ENCODE assay signal across 18 mouse cellular contexts in genomic region chr10:127856376-127856775, GRCm38 (mm10). TPM values are rescaled to one million over a fixed set of nuclear protein-coding genes. Genes with fewer than 3 reads are reported as not detected.
DNase-seq lines count a peak whose midpoint lies in the region; ATAC-seq lines count a peak whose summit lies in the region.
"Had no signal": no experiment of that assay in that cellular context is flagged by ENCODE, and none has a peak within 500 bp of the region (broad histone marks: within the 10 kb centered on the region; RNA-seq: fewer than 3 reads in every experiment).

No protein-coding gene starts in this region.

- ATAC-seq in cerebellum, adult (ENCODE audit: insufficient number of reproducible peaks, low FRiP score, low TSS enrichment): no peak
- ATAC-seq: intestine, embryonic 15.5 days; liver, postnatal 0 days; lung, postnatal 0 days had no signal

- DNase-seq in cerebellum, adult 11-12 months: peak; percentile 42
- peak; percentile 27 for DNase-seq in left cerebral cortex, postnatal 4 days
- DNase-seq in left cerebral cortex, postnatal 36 days (ENCODE audit: low spot score in 2 of 2): no peak
- DNase-seq in cerebellum, adult 8-10 months: peak; percentile 37
- peak; percentile 49 to 60 for DNase-seq in cerebellum, postnatal 36 days
- DNase-seq in adrenal gland, postnatal 4 days (ENCODE audit: low spot score in 2 of 2): no peak
- no peak for DNase-seq in adrenal gland, postnatal 36 days
- DNase-seq: gastrocnemius, postnatal 36 days; heart, postnatal 4 days; kidney, adult 8-10 months; kidney, postnatal 10 days; liver, postnatal 0 days; thymus, postnatal 14 days had no signal

- intact Hi-C loops in left cerebral cortex, postnatal 4 days (cut with DNase I): no loop called here
- intact Hi-C loops in left cerebral cortex, postnatal 36 days (cut with DNase I): no loop called here

RNA-seq across cellular contexts. Expression of gene Rdh19, which starts 6.6 kb away (rescaled TPM):
- total RNA-seq in left cerebral cortex, postnatal 4 days (2021): not detected
- total RNA-seq in left cerebral cortex, postnatal 36 days (2021): not detected
- 1 to 10 TPM in 1 of 2 experiments, under 1 TPM in 1; 0.23 to 7.3 TPM for total RNA-seq in adrenal gland, postnatal 4 days (2021)
- total RNA-seq in adrenal gland, postnatal 36 days (2021): under 1 TPM in 1 of 2 experiments, not detected in 1; 0.23 TPM
- total RNA-seq: gastrocnemius, postnatal 36 days; heart, postnatal 4 days; layer of hippocampus, postnatal 14 days; midbrain, postnatal 0 days had no signal

RNA-seq across cellular contexts. Expression of gene Rdh16f2, which starts 9.9 kb away (rescaled TPM):
- total RNA-seq in left cerebral cortex, postnatal 4 days (2021): not detected
- total RNA-seq in left cerebral cortex, postnatal 36 days (2021): not detected
- under 1 TPM; 0.82 to 0.90 TPM for total RNA-seq in adrenal gland, postnatal 4 days (2021)
- not detected for total RNA-seq in adrenal gland, postnatal 36 days (2021)
- total RNA-seq: gastrocnemius, postnatal 36 days; heart, postnatal 4 days; layer of hippocampus, postnatal 14 days; midbrain, postnatal 0 days had no signal

RNA-seq across cellular contexts. Expression of gene Rdh7, which starts 32.2 kb away (rescaled TPM):
- total RNA-seq in left cerebral cortex, postnatal 4 days (2021): not detected
- total RNA-seq in left cerebral cortex, postnatal 36 days (2021): not detected
- total RNA-seq in adrenal gland, postnatal 4 days (2021): 10 to 100 TPM in 1 of 2 experiments, under 1 TPM in 1; 0.95 to 46.8 TPM
- total RNA-seq in adrenal gland, postnatal 36 days (2021): under 1 TPM in 1 of 2 experiments, not detected in 1; 0.40 TPM
- total RNA-seq: gastrocnemius, postnatal 36 days; heart, postnatal 4 days; layer of hippocampus, postnatal 14 days; midbrain, postnatal 0 days had no signal

RNA-seq across cellular contexts. Expression of gene Sdr9c7, which starts 41.9 kb away (rescaled TPM):
- not detected for total RNA-seq in left cerebral cortex, postnatal 4 days (2021)
- total RNA-seq in left cerebral cortex, postnatal 36 days (2021): not detected
- total RNA-seq in adrenal gland, postnatal 4 days (2021): under 1 TPM in 1 of 2 experiments, not detected in 1; 0.25 TPM
- under 1 TPM; 0.56 to 0.76 TPM for total RNA-seq in adrenal gland, postnatal 36 days (2021)
- total RNA-seq: gastrocnemius, postnatal 36 days; heart, postnatal 4 days had no signal

RNA-seq across cellular contexts. Expression of gene Rdh16, which starts 55.4 kb away (rescaled TPM):
- total RNA-seq in left cerebral cortex, postnatal 4 days (2021): under 1 TPM in 1 of 2 experiments, not detected in 1; 0.12 TPM
- total RNA-seq in left cerebral cortex, postnatal 36 days (2021): under 1 TPM; 0.16 to 0.20 TPM
- 1 to 10 TPM in 1 of 2 experiments, under 1 TPM in 1; 0.28 to 2.1 TPM for total RNA-seq in adrenal gland, postnatal 4 days (2021)
- under 1 TPM; 0.43 to 0.53 TPM for total RNA-seq in adrenal gland, postnatal 36 days (2021)
- total RNA-seq: gastrocnemius, postnatal 36 days; heart, postnatal 4 days; midbrain, postnatal 0 days had no signal

Comparison
In these comparisons a context has a peak if more than half of its experiments do, and no peak if none do; other contexts are left out.
1. DNase-seq: peak in cerebellum, adult 11-12 months (single experiment), left cerebral cortex, postnatal 4 days (single experiment), cerebellum, adult 8-10 months (single experiment) and cerebellum, postnatal 36 days (2 of 2); none in left cerebral cortex, postnatal 36 days (0 of 2), adrenal gland, postnatal 4 days (0 of 2) and adrenal gland, postnatal 36 days (0 of 2).